Mouse (Mus musculus) CH12.LX (cell line): Measurements from ENCODE around the gene Amn. TPM values are rescaled to one million over a fixed set of nuclear protein-coding genes. Genes with fewer than 3 reads are reported as not detected.

Experiments
- DNase-seq: peaks from one replicate; pipeline ENCODE4 v3.0.0-alpha.2; 2013; ENCODE audit errors: extremely low read depth
- H3K27ac ChIP-seq: 2 replicates; pipeline ENCODE4 v1.5.1; 2012; ENCODE audit warnings: low read depth, mild to moderate bottlenecking, control low read depth, moderate library complexity; ENCODE audit not compliant: insufficient read depth
- H3K27me3 ChIP-seq: replicated peaks from 2 replicates; pipeline ENCODE3; 2012; ENCODE audit warnings: inconsistent platforms
- H3K36me3 ChIP-seq, 2 experiments: replicated peaks in 1 of 2; 2 replicates each; pipeline versions ENCODE3 to v1.6.1; 2012; ENCODE audit warnings: inconsistent platforms in 1 of 2, low read length in 1 of 2, mild to moderate bottlenecking in 1 of 2, mixed read lengths in 1 of 2, moderate library complexity in 1 of 2; ENCODE audit not compliant: control insufficient read depth in 1 of 2, insufficient read depth in 1 of 2
- H3K4me1 ChIP-seq, 2 experiments: 2 replicates each; pipeline ENCODE4 v1.6.1; 2012; ENCODE audit warnings: inconsistent platforms in 1 of 2, moderate library complexity in 1 of 2; ENCODE audit not compliant: insufficient read depth in 2 of 2, control insufficient read depth in 1 of 2
- H3K4me2 ChIP-seq: 2 replicates; pipeline ENCODE4 v1.6.1; 2012; ENCODE audit warnings: low read depth, mild to moderate bottlenecking, control low read depth; ENCODE audit not compliant: poor library complexity, insufficient read depth, severe bottlenecking
- H3K4me3 ChIP-seq, 3 experiments: fragments of 150-350 bp in 1 of 3; sonication (generic) in 1 of 3; replicated peaks in 1 of 3; 2 replicates each; pipeline versions ENCODE3 to v1.5.1; 2011 to 2012; ENCODE audit warnings: low read depth in 2 of 3, low read length in 2 of 3, mild to moderate bottlenecking in 2 of 3, moderate library complexity in 2 of 3, control low read depth in 1 of 3, improper control_type of control experiment in 1 of 3, inconsistent platforms in 1 of 3, mixed read lengths in 1 of 3; ENCODE audit not compliant: poor library complexity in 1 of 3
- H3K79me2 ChIP-seq: replicated peaks from 2 replicates; pipeline ENCODE4 v1.6.1; 2012; ENCODE audit warnings: mild to moderate bottlenecking, moderate library complexity; ENCODE audit not compliant: control insufficient read depth, poor library complexity, insufficient read depth, severe bottlenecking; ENCODE audit errors: extremely low read depth
- H3K9ac ChIP-seq: 2 replicates; pipeline ENCODE4 v1.6.1; 2012; ENCODE audit warnings: low read depth, mild to moderate bottlenecking, control low read depth, moderate library complexity; ENCODE audit not compliant: insufficient read depth
- H3K9me3 ChIP-seq: replicated peaks from 2 replicates; pipeline ENCODE3; 2012; ENCODE audit warnings: low read length, inconsistent platforms, mixed read lengths
- CTCF ChIP-seq, 2 experiments: IDR thresholded peaks in 1 of 2; conservative IDR thresholded peaks in 1 of 2; 2 replicates each; pipeline ENCODE4 v1.5.1; 2011 to 2012; ENCODE audit warnings: low read depth in 2 of 2, low read length in 2 of 2, improper control_type of control experiment in 1 of 2, inconsistent platforms in 1 of 2, mild to moderate bottlenecking in 1 of 2, moderate library complexity in 1 of 2
- EP300 ChIP-seq: IDR thresholded peaks from 2 replicates; pipeline ENCODE4 v1.6.1; 2011; ENCODE audit warnings: low read length, improper control_type of control experiment
- ETS1 ChIP-seq: conservative IDR thresholded peaks from 2 replicates; pipeline ENCODE4 v1.6.1; 2012; ENCODE audit warnings: low read depth, mild to moderate bottlenecking, inconsistent platforms, low read length, improper control_type of control experiment, moderate library complexity
- IRF4 ChIP-seq: IDR thresholded peaks from 2 replicates; pipeline ENCODE4 v1.6.1; 2014; ENCODE audit warnings: low read depth, mild to moderate bottlenecking, inconsistent platforms, low read length, improper control_type of control experiment
- JUN ChIP-seq: IDR thresholded peaks from 2 replicates; pipeline ENCODE4 v1.6.1; 2011; ENCODE audit warnings: low read depth, mild to moderate bottlenecking, low read length, improper control_type of control experiment, moderate library complexity; ENCODE audit not compliant: insufficient read depth
- MAFK ChIP-seq: IDR thresholded peaks from 2 replicates; pipeline ENCODE4 v1.6.1; 2011; ENCODE audit warnings: low read length, improper control_type of control experiment; ENCODE audit not compliant: insufficient replicate concordance
- MAX ChIP-seq: IDR thresholded peaks from 2 replicates; pipeline ENCODE4 v1.6.1; 2011; ENCODE audit warnings: low read length, improper control_type of control experiment
- MEF2A ChIP-seq: IDR thresholded peaks from 2 replicates; pipeline ENCODE4 v1.6.1; 2014; ENCODE audit warnings: low read depth, mild to moderate bottlenecking, inconsistent platforms, low read length, improper control_type of control experiment, borderline replicate concordance
- MXI1 ChIP-seq: IDR thresholded peaks from 2 replicates; pipeline ENCODE4 v1.6.1; 2011; ENCODE audit warnings: mild to moderate bottlenecking, low read depth, low read length, improper control_type of control experiment
- POLR2A ChIP-seq: IDR thresholded peaks from 2 replicates; pipeline ENCODE4 v1.6.1; 2011; ENCODE audit warnings: low read depth, mild to moderate bottlenecking, improper control_type of control experiment, low read length
- RAD21 ChIP-seq: IDR thresholded peaks from 2 replicates; pipeline ENCODE4 v1.6.1; 2011; ENCODE audit warnings: low read depth, mild to moderate bottlenecking, low read length, improper control_type of control experiment, moderate library complexity
- SMC3 ChIP-seq: IDR thresholded peaks from 2 replicates; pipeline ENCODE4 v1.6.1; 2011; ENCODE audit warnings: low read depth, low read length, improper control_type of control experiment
- TCF12 ChIP-seq: IDR thresholded peaks from 2 replicates; pipeline ENCODE4 v1.6.1; 2014; ENCODE audit warnings: low read depth, mild to moderate bottlenecking, inconsistent platforms, low read length, improper control_type of control experiment
- UBTF ChIP-seq: IDR thresholded peaks from 2 replicates; pipeline ENCODE4 v1.6.1; 2012; ENCODE audit warnings: low read depth, mild to moderate bottlenecking, inconsistent platforms, low read length, improper control_type of control experiment, moderate library complexity
- USF1 ChIP-seq: IDR thresholded peaks from 2 replicates; pipeline ENCODE4 v1.6.1; 2014; ENCODE audit warnings: low read depth, mild to moderate bottlenecking, inconsistent platforms, low read length, improper control_type of control experiment
- ZKSCAN1 ChIP-seq: IDR thresholded peaks from 2 replicates; pipeline ENCODE4 v1.6.1; 2012; ENCODE audit warnings: low read depth, inconsistent platforms, low read length, improper control_type of control experiment, borderline replicate concordance
- ZMIZ1 ChIP-seq: IDR thresholded peaks from 2 replicates; pipeline ENCODE4 v1.6.1; 2012; ENCODE audit warnings: low read depth, mild to moderate bottlenecking, inconsistent platforms, low read length, improper control_type of control experiment
- ZNF384 ChIP-seq: IDR thresholded peaks from 2 replicates; pipeline ENCODE4 v1.6.1; 2012; ENCODE audit warnings: low read depth, low read length, improper control_type of control experiment, inconsistent platforms
- dilution Hi-C: fragments of 300-500 bp; cut with MboI; formaldehyde crosslinking; loops from 2 replicates; pipeline ENCODE4 v1.14.3; 2020; ENCODE audit warnings: low sequenced_read_pairs; ENCODE audit not compliant: extremely low pct_unique_long_range_greater_than_20kb, extremely low pct_ligation_motif_present
- in situ Hi-C: fragments of 300-500 bp; cut with MboI; formaldehyde crosslinking; loops from 3 replicates; pipeline ENCODE4 v1.14.3; 2019; ENCODE audit warnings: low sequenced_read_pairs, low pct_ligation_motif_present, low pct_unique_long_range_greater_than_20kb, mixed read lengths
- polyA plus RNA-seq: library from polyadenylated mRNA; unstranded; fragments of >175 nt; gene quantifications from 2 replicates; pipeline ENCODE4 v1.2.1, GENCODE M21; 2012; ENCODE audit warnings: low read depth; ENCODE audit not compliant: insufficient read length
- total RNA-seq, 2 experiments: library from RNA; depleted of rRNA; stranded (reverse); fragments of 300-350 nt in 1 of 2; fragments of >200 nt in 1 of 2; gene quantifications; 2 replicates each; pipeline ENCODE4 v1.2.3; 2012 to 2014

Gene Amn
- total and polyA plus RNA-seq, 3 experiments = 0.55 to 0.62 (median 0.61) TPM

- H3K4me2 ChIP-seq = no peak overlapping the region
- H3K36me3 ChIP-seq = peaks cover 41 to 82% of the 10 kb centered on the region in 2 experiments
- H3K9me3 ChIP-seq = no peaks in the 10 kb centered on the region
- TF ChIP-seq IRF4 (no peak), ZKSCAN1 (no peak), USF1 (no peak), MAX (no peak), ZNF384 (no peak), CTCF (conservative IDR thresholded peaks at IDR 0.05 in 1 of 2, IDR thresholded peaks at IDR 0.05 in 1 of 2; ENCODE audit: low read depth in 2 of 2, low read length in 2 of 2) (no peak), RAD21 (no peak), SMC3 (no peak), POLR2A (no peak), ZMIZ1 (no peak)
- H3K27ac ChIP-seq = no peak overlapping the region
- no peaks in the 10 kb centered on the region for H3K79me2 ChIP-seq
- H3K9ac ChIP-seq = no peak overlapping the region
- H3K4me1 ChIP-seq = peaks cover 4 to 13% of the 10 kb centered on the region in 2 experiments; a peak in 2 of 4 replicates
- H3K27me3 ChIP-seq = no peaks in the 10 kb centered on the region
- dilution Hi-C loops (no loop called here), in situ Hi-C loops (no loop called here)
- no peak overlapping the region for H3K4me3 ChIP-seq
- DNase-seq = no peak
These were observed 3.1 kb upstream of the Amn start for GRCm38 (mm10) chr12:111267673-111268325.

GRCm38 (mm10) chr12:111271406-111271805 lies 511 bp downstream of the Amn start:
- dilution Hi-C loops (no loop called here), in situ Hi-C loops (loop anchor here (10.0 kb wide), 1 partner anchor 143 kb away; the partner anchor contains the start of gene Exoc3l4)
- Histone ChIP-seq H3K4me3 (no peak overlapping the region), H3K4me1 (peaks cover 4 to 13% of the 10 kb centered on the region in 2 experiments; a peak in 2 of 4 replicates), H3K9ac (no peak overlapping the region), H3K36me3 (peaks cover 35 to 74% of the 10 kb centered on the region in 2 experiments), H3K9me3 (peaks cover 8% of the 10 kb centered on the region), H3K27ac (no peak overlapping the region), H3K4me2 (no peak overlapping the region), H3K27me3 (no peaks in the 10 kb centered on the region), H3K79me2 (no peaks in the 10 kb centered on the region)
- DNase-seq = no peak
- TF ChIP-seq ZNF384 (no peak), MAFK (no peak), ZMIZ1 (no peak), ETS1 (no peak), JUN (no peak), MEF2A (no peak), TCF12 (no peak), MXI1 (no peak), UBTF (no peak), CTCF (conservative IDR thresholded peaks at IDR 0.05 in 1 of 2, IDR thresholded peaks at IDR 0.05 in 1 of 2; ENCODE audit: low read depth in 2 of 2, low read length in 2 of 2) (no peak), MAX (no peak), USF1 (no peak), ZKSCAN1 (no peak), POLR2A (no peak), EP300 (no peak)
